8 mouse cellular contexts compared by ENCODE assay signal in genomic region chr12:84009171-84009965, GRCm38 (mm10). TPM values are rescaled to one million over a fixed set of nuclear protein-coding genes. Genes with fewer than 3 reads are reported as not detected.
DNase-seq lines count a peak whose midpoint lies in the region; ATAC-seq and TF ChIP-seq lines count a peak whose summit lies in the region.
"Not testable (repeated sequence)": the region's sequence is repeated elsewhere in the genome, so short reads cannot be mapped to it uniquely, and the experiment has no call there.

Gene Acot1, plus strand, starts transcription at chr12:84009490.

- not testable (repeated sequence) for TF ChIP-seq CTCF in liver, embryonic 14.5 days (IDR thresholded peaks at IDR 0.05; ENCODE audit: low read depth)

- H3K36me3 ChIP-seq in forebrain, embryonic 16.5 days (ENCODE audit: control insufficient read depth, insufficient read depth); liver, embryonic 14.5 days (replicated peaks; ENCODE audit: control insufficient read depth, insufficient read depth, low read depth); stomach, embryonic 16.5 days (ENCODE audit: control insufficient read depth, insufficient read depth, low read length): not testable (repeated sequence)

- peak within 1 kb of the TSS; percentile 55 for H3K9ac ChIP-seq in forebrain, embryonic 16.5 days (replicated peaks; ENCODE audit: low read depth, low read length)
- peak within 1 kb of the TSS; percentile 13; the same call in 1 of the 2 replicates for H3K9ac ChIP-seq in liver, embryonic 14.5 days (replicated peaks)
- peak within 1 kb of the TSS; percentile 68 for H3K9ac ChIP-seq in stomach, embryonic 16.5 days (ENCODE audit: low read length)

- intact Hi-C loops in heart, postnatal 14 days (cut with DNase I): not testable (repeated sequence)

- H3K27me3 ChIP-seq in forebrain, embryonic 16.5 days (replicated peaks; ENCODE audit: control insufficient read depth, insufficient read depth, low read length); stomach, embryonic 16.5 days (ENCODE audit: control insufficient read depth, insufficient read depth, low read length): not testable (repeated sequence)
- peaks cover 13% of the 10 kb centered on the region for H3K27me3 ChIP-seq in liver, embryonic 14.5 days (ENCODE audit: control insufficient read depth, insufficient read depth, low read length)

- H3K4me1 ChIP-seq in forebrain, embryonic 16.5 days (replicated peaks; ENCODE audit: control insufficient read depth, insufficient read depth, low read length): peaks cover 26% of the 10 kb centered on the region
- H3K4me1 ChIP-seq in liver, embryonic 14.5 days (replicated peaks; ENCODE audit: control insufficient read depth in 2 of 2, insufficient read depth in 2 of 2, low read length in 1 of 2); stomach, embryonic 16.5 days (ENCODE audit: control insufficient read depth, insufficient read depth, low read length): not testable (repeated sequence)

- 1% methylated on average over 55 of the region's 70 CpGs for WGBS in forebrain, embryonic 16.5 days
- WGBS in liver, embryonic 14.5 days (ENCODE audit: insufficient replicate concordance): 4% methylated on average over 54 of the region's 70 CpGs
- WGBS in stomach, embryonic 16.5 days: under 1% methylated on average over 53 of the region's 70 CpGs

- peak; percentile 94 for ATAC-seq in forebrain, embryonic 16.5 days
- ATAC-seq in liver, embryonic 14.5 days (ENCODE audit: insufficient read depth): peak; percentile 26; the same call in 1 of the 2 replicates
- peak; percentile 96 for ATAC-seq in stomach, embryonic 16.5 days (ENCODE audit: insufficient read depth, low FRiP score)

- H3K9me3 ChIP-seq in forebrain, embryonic 16.5 days (ENCODE audit: control insufficient read depth, low read length); liver, embryonic 14.5 days (ENCODE audit: control insufficient read depth, low read length); stomach, embryonic 16.5 days (replicated peaks; ENCODE audit: control insufficient read depth, low read length): not testable (repeated sequence)

- H3K4me3 ChIP-seq in forebrain, embryonic 16.5 days (replicated peaks; ENCODE audit: low read length): peak within 1 kb of the TSS; percentile 52
- peak within 1 kb of the TSS; percentile 34 to 36 for H3K4me3 ChIP-seq in liver, embryonic 14.5 days (ENCODE audit: insufficient read depth in 1 of 2, low read depth in 2 of 2, low read length in 2 of 2)
- peak within 1 kb of the TSS; percentile 49 for H3K4me3 ChIP-seq in stomach, embryonic 16.5 days (replicated peaks; ENCODE audit: low read length)

- peak within 1 kb of the TSS; percentile 58 for H3K27ac ChIP-seq in forebrain, embryonic 16.5 days (ENCODE audit: low read length)
- H3K27ac ChIP-seq in liver, embryonic 14.5 days: not testable (repeated sequence)
- peak within 1 kb of the TSS; percentile 6; the same call in 1 of the 2 replicates for H3K27ac ChIP-seq in stomach, embryonic 16.5 days (ENCODE audit: low read length)

- DNase-seq in CD4-positive, CD25-positive, alpha-beta regulatory T cell, adult 2 months (ENCODE audit: low read depth, low spot score): peak; percentile 19
- DNase-seq in cerebellum, adult 8-10 months: peak; percentile 32
- peak; percentile 77 to 78 for DNase-seq in heart, postnatal 14 days
- DNase-seq in kidney, postnatal 4 days: peak; percentile 80 to 90
- peak in 1 of 3 experiments; percentile 14 for DNase-seq in liver, embryonic 14.5 days (ENCODE audit: low read depth in 3 of 3, low spot score in 3 of 3)
- peak; percentile 24 for DNase-seq in naive thymus-derived CD4-positive, alpha-beta T cell, adult 2 months (ENCODE audit: low read depth)

- TF ChIP-seq EP300 in liver, embryonic 14.5 days (IDR thresholded peaks at IDR 0.05; ENCODE audit: low read depth): not testable (repeated sequence)

- H3K4me2 ChIP-seq in forebrain, embryonic 16.5 days (ENCODE audit: low read length): peak within 1 kb of the TSS; percentile 55
- H3K4me2 ChIP-seq in liver, embryonic 14.5 days (ENCODE audit: low read depth): peak within 1 kb of the TSS; percentile 29
- H3K4me2 ChIP-seq in stomach, embryonic 16.5 days (ENCODE audit: low read depth, low read length): peak within 1 kb of the TSS; percentile 45

RNA-seq across cellular contexts. Expression of gene Acot1, which starts in this region (rescaled TPM):
- 72.1 and 101 TPM in 2 replicates for polyA plus RNA-seq in forebrain, embryonic 16.5 days (2015; fragmentation: Nextera tagmentation; extraction: Ambion mirVana)
- 10 to 100 TPM; 70.0 to 79.3 TPM for total RNA-seq in heart, postnatal 14 days (2021)
- polyA plus RNA-seq in liver, embryonic 14.5 days (2012; rRNA removed): 12.8 and 14.7 TPM in 2 replicates
- polyA plus RNA-seq in liver, embryonic 14.5 days (2014; fragmentation: Nextera tagmentation; extraction: Ambion mirVana): 28.3 and 35.7 TPM in 2 replicates
- 37.4 and 48.4 TPM in 2 replicates for polyA plus RNA-seq in stomach, embryonic 16.5 days (2015; fragmentation: Nextera tagmentation; extraction: Ambion mirVana)

Comparison
In these comparisons a context has a peak if more than half of its experiments do, and no peak if none do; other contexts are left out.
1. ATAC-seq: peak in every context shown above with its lines; median percentile 96 in stomach, embryonic 16.5 days; 94 in forebrain, embryonic 16.5 days; 26 in liver, embryonic 14.5 days.
2. H3K9ac ChIP-seq: peak in every context shown above with its lines; median percentile 68 in stomach, embryonic 16.5 days; 55 in forebrain, embryonic 16.5 days; 13 in liver, embryonic 14.5 days.